Mouse (Mus musculus): ENCODE results near the gene Ube2g1. TPM values are rescaled to one million over a fixed set of nuclear protein-coding genes. Genes with fewer than 3 reads are reported as not detected.
"Not testable (repeated sequence)": the region's sequence is repeated elsewhere in the genome, so short reads cannot be mapped to it uniquely, and the experiment has no call there.

Gene Ube2g1
- polyA plus RNA-seq, 1 experiment, result 20.2 TPM

DNA sequence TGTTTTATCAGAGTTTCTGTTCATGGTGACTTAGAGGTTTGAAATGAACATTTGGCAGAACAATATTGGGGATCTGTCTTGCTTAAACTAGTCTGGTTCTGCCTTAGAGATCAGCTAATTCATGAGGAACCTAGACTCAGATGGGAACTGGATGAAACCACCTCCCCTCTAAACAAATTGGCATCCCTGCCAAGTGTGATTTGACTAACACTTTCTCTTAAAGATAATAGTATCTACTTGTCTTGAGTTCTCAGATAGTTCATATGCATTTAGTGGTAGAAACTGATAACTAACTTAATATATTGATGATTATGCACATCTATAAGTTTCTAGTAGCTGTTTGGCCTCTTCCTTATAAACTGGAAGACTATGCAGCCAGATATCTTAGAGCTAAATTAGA lies 79.6 kb downstream of the Ube2g1 start:
- Histone ChIP-seq H3K27ac (ENCODE audit: insufficient read depth, low read depth, low read length) (no peak overlapping the region), H3K4me1 (ENCODE audit: control insufficient read depth, insufficient read depth, low read length) (peaks cover 5% of the 10 kb centered on the region), H3K4me3 (ENCODE audit: insufficient read depth, low read length) (no peak overlapping the region)
- TF ChIP-seq CTCF (IDR thresholded peaks at IDR 0.05; ENCODE audit: low read depth, low read length) (no peak), POLR2A (IDR thresholded peaks at IDR 0.05; ENCODE audit: borderline replicate concordance, low read depth, low read length) (no peak)

DNA sequence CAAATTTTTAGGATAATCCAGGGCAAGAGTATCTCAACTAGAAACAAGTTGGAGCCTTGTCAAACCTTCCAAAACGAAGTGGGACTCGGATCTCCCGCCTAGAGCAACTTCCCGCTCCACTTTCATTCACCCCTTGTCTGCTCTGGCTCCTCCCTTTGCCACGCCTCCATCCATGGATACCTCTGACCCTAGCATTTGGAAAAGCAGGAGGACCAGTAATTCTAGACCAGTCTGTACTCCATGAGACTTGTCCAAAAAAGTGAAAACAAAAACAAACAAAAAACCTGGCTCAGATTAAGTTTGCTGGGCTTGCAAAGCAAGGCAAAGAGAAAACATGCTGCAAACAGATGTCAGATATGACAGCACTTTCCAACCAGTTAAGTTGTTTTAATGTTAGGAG lies 81.2 kb downstream of the Ube2g1 start:
- peaks cover 15% of the 10 kb centered on the region for H3K4me1 ChIP-seq (ENCODE audit: control insufficient read depth, insufficient read depth, low read length)
- TF ChIP-seq CTCF (IDR thresholded peaks at IDR 0.05; ENCODE audit: low read depth, low read length), result no peak
- no peak for TF ChIP-seq POLR2A (IDR thresholded peaks at IDR 0.05; ENCODE audit: borderline replicate concordance, low read depth, low read length)
- no peak overlapping the region for H3K27ac ChIP-seq (ENCODE audit: insufficient read depth, low read depth, low read length)
- no peak overlapping the region for H3K4me3 ChIP-seq (ENCODE audit: insufficient read depth, low read length)

GRCm38 (mm10) chr11:72689115-72689514 lies 82.0 kb downstream of the Ube2g1 start:
- Histone ChIP-seq H3K27ac (ENCODE audit: insufficient read depth, low read depth, low read length) (no peak overlapping the region), H3K4me1 (ENCODE audit: control insufficient read depth, insufficient read depth, low read length) (peaks cover 22% of the 10 kb centered on the region), H3K4me3 (ENCODE audit: insufficient read depth, low read length) (peak overlapping the region; percentile 79)
- TF ChIP-seq CTCF (IDR thresholded peaks at IDR 0.05; ENCODE audit: low read depth, low read length), result no peak
- no peak for TF ChIP-seq POLR2A (IDR thresholded peaks at IDR 0.05; ENCODE audit: borderline replicate concordance, low read depth, low read length)

DNA sequence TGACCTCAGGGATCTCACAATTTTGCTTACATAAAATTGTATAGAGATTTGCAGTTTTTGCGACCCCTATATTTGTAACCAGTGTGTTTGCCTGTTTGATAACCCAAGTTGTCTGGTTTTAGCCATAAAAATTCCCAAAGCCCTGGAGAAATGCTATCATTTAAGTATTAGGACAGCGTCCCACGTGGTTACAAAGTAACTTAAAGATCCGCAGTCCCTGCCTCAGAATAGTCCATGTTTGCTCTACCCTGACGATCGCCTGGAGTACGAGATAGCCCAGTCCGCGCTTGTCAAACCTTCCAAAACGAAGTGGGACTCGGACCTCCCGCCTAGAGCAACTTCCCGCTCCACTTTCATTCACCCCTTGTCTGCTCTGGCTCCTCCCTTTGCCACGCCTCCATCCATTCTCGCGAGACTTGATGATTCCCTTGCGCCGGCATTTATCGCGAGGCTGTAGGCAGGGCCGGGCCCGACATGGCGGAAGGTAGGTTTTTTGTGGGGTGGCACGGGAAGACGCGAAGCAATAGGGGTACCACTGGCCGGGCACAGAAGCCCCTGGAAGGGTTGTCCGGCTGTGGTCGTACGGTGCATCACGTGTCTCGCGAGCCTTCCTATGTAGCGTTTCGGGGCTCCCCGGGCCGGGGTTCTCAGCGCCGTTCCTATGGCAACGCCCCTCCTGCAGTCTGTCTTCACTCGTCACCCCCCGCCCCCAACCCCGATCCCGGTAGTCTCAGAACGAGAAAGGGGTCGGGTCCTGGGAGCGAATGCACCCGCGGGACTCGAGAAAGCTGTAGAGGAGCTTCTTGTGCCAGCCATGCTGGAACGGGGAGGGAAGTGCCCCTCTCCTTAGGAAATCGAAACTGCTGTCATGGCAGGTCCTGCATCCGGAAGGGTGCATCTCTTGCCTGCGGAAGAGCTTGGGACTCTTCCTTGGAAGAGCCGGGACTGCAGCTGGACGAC lies 82.7 kb downstream of the Ube2g1 start, which contains the start of gene Ankfy1:
Ankfy1 (plus strand) TSS at position 456 of the 960 bp plus-strand sequence.
- Histone ChIP-seq H3K4me1 (ENCODE audit: control insufficient read depth, insufficient read depth, low read length) (peaks cover 27% of the 10 kb centered on the region), H3K4me3 (ENCODE audit: insufficient read depth, low read length) (peak within 1 kb of the TSS; percentile 79), H3K27ac (ENCODE audit: insufficient read depth, low read depth, low read length) (peak within 1 kb of the TSS; percentile 86)
- TF ChIP-seq CTCF (IDR thresholded peaks at IDR 0.05; ENCODE audit: low read depth, low read length) (no peak), POLR2A (IDR thresholded peaks at IDR 0.05; ENCODE audit: borderline replicate concordance, low read depth, low read length) (peak; percentile 61; the same call in 1 of the 2 replicates)

DNA sequence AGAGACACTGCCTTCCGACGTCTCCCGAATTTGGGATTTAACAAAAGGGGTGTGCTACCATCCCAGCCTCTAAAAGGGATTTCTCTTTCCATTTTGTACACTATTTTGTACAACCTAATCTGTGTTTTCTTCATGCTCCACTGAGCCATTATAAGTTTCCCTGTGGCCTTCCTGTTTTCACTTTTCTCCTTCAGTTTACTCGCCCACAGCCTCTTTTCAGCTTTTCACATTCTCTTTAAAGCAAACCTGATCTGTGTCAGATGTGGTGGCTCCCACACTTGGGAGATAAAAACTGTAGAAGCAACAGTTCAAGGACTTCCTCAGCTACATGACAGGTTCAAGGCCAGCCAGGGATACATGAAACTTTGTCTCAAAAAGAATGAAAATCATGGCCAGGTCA lies 85.3 kb downstream of the Ube2g1 start:
- peak overlapping the region; percentile 86 for H3K27ac ChIP-seq (ENCODE audit: insufficient read depth, low read depth, low read length)
- no peak for TF ChIP-seq POLR2A (IDR thresholded peaks at IDR 0.05; ENCODE audit: borderline replicate concordance, low read depth, low read length)
- no peak for TF ChIP-seq CTCF (IDR thresholded peaks at IDR 0.05; ENCODE audit: low read depth, low read length)
- peak overlapping the region; percentile 11 for H3K4me3 ChIP-seq (ENCODE audit: insufficient read depth, low read length)
- peaks cover 42% of the 10 kb centered on the region for H3K4me1 ChIP-seq (ENCODE audit: control insufficient read depth, insufficient read depth, low read length)

- peaks cover 48% of the 10 kb centered on the region for H3K4me1 ChIP-seq (ENCODE audit: control insufficient read depth, insufficient read depth, low read length)
- H3K4me3 ChIP-seq (ENCODE audit: insufficient read depth, low read length), result no peak overlapping the region
- H3K27ac ChIP-seq (ENCODE audit: insufficient read depth, low read depth, low read length), result no peak overlapping the region
- TF ChIP-seq POLR2A (IDR thresholded peaks at IDR 0.05; ENCODE audit: borderline replicate concordance, low read depth, low read length) (no peak), CTCF (IDR thresholded peaks at IDR 0.05; ENCODE audit: low read depth, low read length) (no peak)
These were observed 87.9 kb downstream of the Ube2g1 start for GRCm38 (mm10) chr11:72695025-72695424.

DNA sequence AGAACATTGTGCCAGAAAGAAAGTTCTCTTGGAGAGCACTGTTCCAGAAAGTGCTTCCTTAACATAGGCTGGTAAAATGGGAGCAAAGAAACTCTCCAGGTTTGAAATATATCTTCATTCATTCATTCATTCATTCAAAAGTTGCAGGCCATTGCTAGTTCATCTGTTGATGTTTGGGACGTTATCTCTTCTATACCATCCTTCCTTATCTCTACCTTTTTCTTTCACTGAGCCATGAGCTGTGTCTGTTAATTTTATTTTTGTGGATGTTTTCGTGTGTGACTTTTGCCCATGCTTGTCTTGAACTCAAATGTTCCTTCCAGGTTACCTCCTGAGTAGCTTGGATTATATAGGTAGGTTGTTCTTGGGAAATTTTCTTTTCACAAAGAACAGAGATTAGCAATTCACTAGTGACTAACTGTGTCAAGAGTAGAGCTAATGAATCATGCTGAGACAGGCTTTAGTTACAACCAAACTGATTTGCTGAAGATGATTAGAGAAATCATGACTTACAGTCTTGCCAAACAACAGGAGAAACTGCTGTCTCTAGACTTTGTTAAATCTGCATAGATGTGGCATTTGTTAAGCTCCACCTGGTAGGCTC lies 89.4 kb downstream of the Ube2g1 start:
- peak overlapping the region; percentile 63 for H3K27ac ChIP-seq (ENCODE audit: insufficient read depth, low read depth, low read length)
- no peak overlapping the region for H3K4me3 ChIP-seq (ENCODE audit: insufficient read depth, low read length)
- TF ChIP-seq CTCF (IDR thresholded peaks at IDR 0.05; ENCODE audit: low read depth, low read length) (no peak), POLR2A (IDR thresholded peaks at IDR 0.05; ENCODE audit: borderline replicate concordance, low read depth, low read length) (no peak)
- peaks cover 45% of the 10 kb centered on the region for H3K4me1 ChIP-seq (ENCODE audit: control insufficient read depth, insufficient read depth, low read length)

DNA sequence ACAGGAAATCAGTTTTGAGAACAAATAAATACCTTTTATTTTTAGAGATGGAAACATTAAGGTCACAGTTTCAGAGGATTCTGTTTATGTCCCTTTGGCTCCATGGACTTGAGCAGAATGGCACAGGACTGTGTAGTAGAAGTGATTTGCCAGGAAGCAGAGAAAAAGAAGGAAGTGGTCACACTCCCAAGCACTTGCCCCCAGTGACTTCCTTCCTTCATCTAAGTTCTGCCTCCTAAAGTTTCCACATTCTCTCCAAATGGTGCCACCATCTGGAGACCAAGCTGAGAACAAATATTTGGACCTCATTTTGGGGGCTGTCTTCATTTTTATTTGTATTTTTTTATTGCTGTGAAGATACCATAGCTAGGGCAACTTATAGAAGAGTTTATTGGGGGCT lies 90.2 kb downstream of the Ube2g1 start:
- Histone ChIP-seq H3K4me1 (ENCODE audit: control insufficient read depth, insufficient read depth, low read length) (peaks cover 40% of the 10 kb centered on the region), H3K27ac (ENCODE audit: insufficient read depth, low read depth, low read length) (peak overlapping the region; percentile 77), H3K4me3 (ENCODE audit: insufficient read depth, low read length) (no peak overlapping the region)
- no peak for TF ChIP-seq CTCF (IDR thresholded peaks at IDR 0.05; ENCODE audit: low read depth, low read length)
- TF ChIP-seq POLR2A (IDR thresholded peaks at IDR 0.05; ENCODE audit: borderline replicate concordance, low read depth, low read length), result no peak

DNA sequence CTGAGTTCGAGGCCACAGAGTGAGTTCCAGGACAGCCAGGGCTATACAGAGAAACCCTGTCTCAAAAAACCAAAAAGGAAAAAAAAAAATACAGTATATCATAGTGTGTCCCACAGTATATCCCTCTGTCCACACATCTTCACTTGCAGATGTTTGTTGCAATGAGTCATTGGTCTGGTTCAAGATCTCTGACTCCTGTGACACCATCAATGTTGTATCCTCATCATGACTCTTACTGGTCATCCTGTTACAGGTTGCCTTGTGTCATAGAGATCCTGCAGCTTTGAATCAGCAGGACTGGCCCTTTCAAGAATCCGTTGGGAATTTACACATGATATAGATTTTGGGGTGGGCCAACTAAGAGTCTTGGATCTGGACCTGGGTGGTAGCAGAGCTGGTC lies 98.0 kb downstream of the Ube2g1 start:
- not testable (repeated sequence) for H3K27ac ChIP-seq (ENCODE audit: insufficient read depth, low read depth, low read length); H3K4me3 ChIP-seq (ENCODE audit: insufficient read depth, low read length)
- H3K4me1 ChIP-seq (ENCODE audit: control insufficient read depth, insufficient read depth, low read length), result peaks cover 17% of the 10 kb centered on the region

GRCm38 (mm10) chr11:72712721-72713120 lies 105.6 kb downstream of the Ube2g1 start:
- Histone ChIP-seq H3K4me1 (ENCODE audit: control insufficient read depth, insufficient read depth, low read length) (no peaks in the 10 kb centered on the region), H3K4me3 (ENCODE audit: insufficient read depth, low read length) (no peak overlapping the region), H3K27ac (ENCODE audit: insufficient read depth, low read depth, low read length) (no peak overlapping the region)
- TF ChIP-seq POLR2A (IDR thresholded peaks at IDR 0.05; ENCODE audit: borderline replicate concordance, low read depth, low read length) (no peak), CTCF (IDR thresholded peaks at IDR 0.05; ENCODE audit: low read depth, low read length) (no peak)

Measured in bone marrow macrophage, adult 2 months (primary cell).